Mouse (Mus musculus) liver, embryonic 14.5 days (tissue): ENCODE measurements at regions not wholly inside any gene's neighbourhood (a gene's known extent, or its start where the extent isn't known, plus 50 kb on each side); places are given as distances from the start of the nearest gene placed in this dataset.

ENCODE experiments used
- ATAC-seq: fragments of 200-750 bp; cut with Nextera tagmentation; 2 replicates; pipeline ENCODE4 v1.8.0; 2017; ENCODE audit warnings: moderate number of reproducible peaks, mild to moderate bottlenecking, moderate library complexity; ENCODE audit not compliant: insufficient read depth
- DNase-seq, 3 experiments: peaks; one replicate each; pipeline ENCODE4 v3.0.0-alpha.2; 2012 to 2013; ENCODE audit warnings: low read depth in 3 of 3, low spot score in 3 of 3
- H3K27ac ChIP-seq: fragments of 300-500 bp; sonication (generic); 2 replicates; pipeline ENCODE4 v1.5.1; 2014; ENCODE audit warnings: moderate library complexity, mild to moderate bottlenecking, control low read depth, inconsistent platforms
- H3K27me3 ChIP-seq: fragments of 300-500 bp; sonication (generic); 2 replicates; pipeline ENCODE4 v1.6.1; 2014; ENCODE audit warnings: mild to moderate bottlenecking, low read length, moderate library complexity; ENCODE audit not compliant: control insufficient read depth, insufficient read depth
- H3K36me3 ChIP-seq: fragments of 300-500 bp; sonication (generic); replicated peaks from 2 replicates; pipeline ENCODE4 v1.6.1; 2014; ENCODE audit warnings: low read depth; ENCODE audit not compliant: control insufficient read depth, insufficient read depth
- H3K4me1 ChIP-seq, 2 experiments: fragments of 200-500 bp in 1 of 2; fragments of 300-500 bp in 1 of 2; sonication (generic) in 1 of 2; replicated peaks; 2 replicates each; pipeline ENCODE4 v1.6.1; 2012 to 2014; ENCODE audit warnings: antibody characterized with exemption in 1 of 2, inconsistent platforms in 1 of 2, low read length in 1 of 2; ENCODE audit not compliant: control insufficient read depth in 2 of 2, insufficient read depth in 2 of 2
- H3K4me2 ChIP-seq: fragments of 300-500 bp; sonication (generic); 2 replicates; pipeline ENCODE4 v1.6.1; 2014; ENCODE audit warnings: low read depth, mild to moderate bottlenecking, control low read depth, moderate library complexity
- H3K4me3 ChIP-seq, 2 experiments: fragments of 200-500 bp in 1 of 2; fragments of 300-500 bp in 1 of 2; sonication (generic) in 1 of 2; 2 replicates each; pipeline ENCODE4 v1.5.1; 2012 to 2014; ENCODE audit warnings: low read depth in 2 of 2, low read length in 2 of 2, mild to moderate bottlenecking in 2 of 2, control low read depth in 1 of 2, inconsistent platforms in 1 of 2, moderate library complexity in 1 of 2; ENCODE audit not compliant: insufficient read depth in 1 of 2
- H3K9ac ChIP-seq: fragments of 300-500 bp; sonication (generic); replicated peaks from 2 replicates; pipeline ENCODE4 v1.6.1; 2014; ENCODE audit warnings: mild to moderate bottlenecking, control low read depth, moderate library complexity
- H3K9me3 ChIP-seq: fragments of 300-500 bp; sonication (generic); 2 replicates; pipeline ENCODE4 v1.6.1; 2016; ENCODE audit warnings: low read length, mixed read lengths; ENCODE audit not compliant: control insufficient read depth
- CTCF ChIP-seq: IDR thresholded peaks from 2 replicates; pipeline ENCODE4 v1.5.1; 2016; ENCODE audit warnings: antibody characterized with exemption, low read depth, control low read depth
- EP300 ChIP-seq: IDR thresholded peaks from 2 replicates; pipeline ENCODE4 v1.6.1; 2016; ENCODE audit warnings: antibody characterized with exemption, low read depth
- WGBS: fragments of 180-500 bp; shearing (Covaris S2); extraction: QIAGEN DNeasy Blood & Tissue Kit; methylation state at CpG from one replicate; pipeline ENCODE4 v1.1.7; 2014; ENCODE audit not compliant: insufficient replicate concordance; 5-methylcytosine and 5-hydroxymethylcytosine counted together

DNA sequence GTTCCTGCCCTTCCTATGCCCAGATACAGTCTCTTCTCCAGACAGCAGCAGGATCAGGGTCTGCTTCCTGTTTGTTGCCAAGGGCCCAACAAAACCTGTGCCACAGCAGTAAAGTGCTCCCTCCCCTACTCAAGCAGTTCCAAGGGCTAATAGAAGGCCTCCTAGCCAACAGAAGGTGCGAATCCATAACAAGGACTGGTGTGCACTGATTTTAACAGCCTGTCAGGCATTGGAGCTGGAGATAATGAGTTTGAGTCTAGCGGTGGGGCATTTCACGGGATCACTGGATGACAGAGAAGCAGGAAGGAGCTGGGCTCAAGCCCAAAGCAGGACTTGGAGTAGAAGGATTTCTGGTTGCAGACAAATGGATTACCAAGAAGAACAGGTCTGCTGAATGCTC lies 170.9 kb upstream of the Sox11 start:
- TF ChIP-seq CTCF (no peak), EP300 (no peak)
- H3K27ac ChIP-seq, result no peak overlapping the region
- H3K27me3 ChIP-seq, result no peaks in the 10 kb centered on the region
- H3K4me2 ChIP-seq, result no peak overlapping the region
- no peak overlapping the region for H3K4me3 ChIP-seq
- whole genome bisulfite sequencing, result 61% methylated on average over 3 of the region's 3 CpGs
- no peaks in the 10 kb centered on the region for H3K9me3 ChIP-seq
- H3K36me3 ChIP-seq, result no peaks in the 10 kb centered on the region
- ATAC-seq (no peak), DNase-seq (no peak)
- no peak overlapping the region for H3K9ac ChIP-seq
- no peaks in the 10 kb centered on the region for H3K4me1 ChIP-seq

- ATAC-seq, result no peak
- Histone ChIP-seq H3K9ac (no peak overlapping the region), H3K27ac (no peak overlapping the region)
These were observed 165.8 kb upstream of the Sox11 start for GRCm38 (mm10) chr12:27508226-27508560.

GRCm38 (mm10) chr12:27507523-27508225 lies 165.3 kb upstream of the Sox11 start:
- DNase-seq (no peak), ATAC-seq (no peak)
- WGBS, result 31% methylated on average over 5 of the region's 5 CpGs
- no peaks in the 10 kb centered on the region for H3K4me1 ChIP-seq
- no peak overlapping the region for H3K9ac ChIP-seq
- no peak overlapping the region for H3K4me3 ChIP-seq
- no peak overlapping the region for H3K27ac ChIP-seq
- H3K4me2 ChIP-seq, result no peak overlapping the region
- no peaks in the 10 kb centered on the region for H3K9me3 ChIP-seq
- H3K27me3 ChIP-seq, result no peaks in the 10 kb centered on the region
- no peaks in the 10 kb centered on the region for H3K36me3 ChIP-seq
- TF ChIP-seq CTCF (no peak), EP300 (no peak)

More at GRCm38 (mm10) chr12:27508226-27508560, 165.8 kb upstream of the Sox11 start:
- no peak for DNase-seq
- Histone ChIP-seq H3K4me2 (no peak overlapping the region), H3K9me3 (no peaks in the 10 kb centered on the region), H3K4me1 (no peaks in the 10 kb centered on the region), H3K36me3 (no peaks in the 10 kb centered on the region), H3K4me3 (no peak overlapping the region), H3K27me3 (no peaks in the 10 kb centered on the region)
- TF ChIP-seq EP300 (no peak), CTCF (no peak)

- H3K27me3 ChIP-seq, result no peaks in the 10 kb centered on the region
- no peak for TF ChIP-seq EP300
- no peak for TF ChIP-seq CTCF
- no peaks in the 10 kb centered on the region for H3K4me1 ChIP-seq
- H3K4me2 ChIP-seq, result no peak overlapping the region
- no peaks in the 10 kb centered on the region for H3K36me3 ChIP-seq
- H3K9me3 ChIP-seq, result no peaks in the 10 kb centered on the region
- DNase-seq (no peak), ATAC-seq (no peak)
- no peak overlapping the region for H3K27ac ChIP-seq
- WGBS, result 31% methylated on average over 6 of the region's 6 CpGs
- H3K9ac ChIP-seq, result no peak overlapping the region
- no peak overlapping the region for H3K4me3 ChIP-seq
These were observed 160.5 kb upstream of the Sox11 start for GRCm38 (mm10) chr12:27502716-27503486.

DNA sequence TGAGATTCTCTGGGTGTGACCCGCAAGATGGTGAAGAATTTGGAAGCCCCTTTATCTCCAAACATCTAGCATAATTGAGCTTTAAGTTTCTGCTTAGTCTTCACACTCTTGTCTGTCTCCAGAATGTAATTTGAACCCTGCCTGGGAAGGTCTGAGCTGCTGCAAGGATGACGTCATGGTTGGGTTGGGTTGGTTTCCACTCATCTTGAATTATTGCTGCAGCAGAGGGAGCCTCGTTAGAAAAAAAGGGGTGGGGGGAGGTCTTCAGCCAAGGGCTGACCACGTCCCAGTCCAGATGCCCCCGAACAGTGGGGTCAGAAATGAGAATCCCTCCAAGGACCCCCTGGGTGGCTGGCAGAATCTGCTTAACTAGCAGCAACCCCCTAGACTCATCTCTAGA lies 158.1 kb upstream of the Sox11 start:
- Histone ChIP-seq H3K4me1 (no peaks in the 10 kb centered on the region), H3K9ac (no peak overlapping the region), H3K27ac (no peak overlapping the region), H3K36me3 (no peaks in the 10 kb centered on the region), H3K9me3 (no peaks in the 10 kb centered on the region), H3K4me2 (no peak overlapping the region), H3K27me3 (no peaks in the 10 kb centered on the region), H3K4me3 (no peak overlapping the region)
- TF ChIP-seq CTCF (no peak), EP300 (no peak)
- DNase-seq (no peak), ATAC-seq (no peak)
- WGBS, result 30% methylated on average over 5 of the region's 5 CpGs
